Mouse (Mus musculus) heart, embryonic 16.5 days (tissue): Measurements from ENCODE around the gene Zranb3. TPM values are rescaled to one million over a fixed set of nuclear protein-coding genes. Genes with fewer than 3 reads are reported as not detected.

ENCODE experiments used
- ATAC-seq: fragments of 200-750 bp; cut with Nextera tagmentation; replicated peaks from 2 replicates; pipeline ENCODE4 v1.8.0; 2017; ENCODE audit warnings: moderate number of reproducible peaks; ENCODE audit not compliant: insufficient read depth, low FRiP score; ENCODE audit errors: extremely low read depth
- H3K27ac ChIP-seq: fragments of 300-500 bp; sonication (generic); 2 replicates; pipeline ENCODE4 v1.5.1; 2014; ENCODE audit warnings: mild to moderate bottlenecking, low read length, control low read depth, moderate library complexity
- H3K27me3 ChIP-seq: fragments of 300-500 bp; sonication (generic); 2 replicates; pipeline ENCODE4 v1.6.1; 2014; ENCODE audit warnings: low read length, mixed read lengths; ENCODE audit not compliant: control insufficient read depth, insufficient read depth
- H3K36me3 ChIP-seq: fragments of 300-500 bp; sonication (generic); 2 replicates; pipeline ENCODE4 v1.6.1; 2014; ENCODE audit not compliant: control insufficient read depth, insufficient read depth
- H3K4me1 ChIP-seq: fragments of 300-500 bp; sonication (generic); 2 replicates; pipeline ENCODE4 v1.6.1; 2014; ENCODE audit warnings: low read length, mixed read lengths; ENCODE audit not compliant: control insufficient read depth, insufficient read depth
- H3K4me2 ChIP-seq: fragments of 300-500 bp; sonication (generic); 2 replicates; pipeline ENCODE4 v1.6.1; 2014; ENCODE audit warnings: low read depth, mild to moderate bottlenecking, control low read depth, low read length
- H3K4me3 ChIP-seq: fragments of 300-500 bp; sonication (generic); 2 replicates; pipeline ENCODE4 v1.5.1; 2014; ENCODE audit warnings: mild to moderate bottlenecking, control low read depth, low read length
- H3K9ac ChIP-seq: fragments of 300-500 bp; sonication (generic); 2 replicates; pipeline ENCODE4 v1.6.1; 2014; ENCODE audit warnings: low read length, control low read depth
- H3K9me3 ChIP-seq: fragments of 300-500 bp; sonication (generic); replicated peaks from 2 replicates; pipeline ENCODE4 v1.6.1; 2016; ENCODE audit warnings: low read length; ENCODE audit not compliant: control insufficient read depth
- WGBS: fragments of 180-500 bp; shearing (Covaris S2); extraction: QIAGEN DNeasy Blood & Tissue Kit; methylation state at CpG from one replicate; pipeline ENCODE4 v1.1.7; 2014; 5-methylcytosine and 5-hydroxymethylcytosine counted together
- polyA plus RNA-seq: library from polyadenylated mRNA; unstranded; fragments of >200 nt; fragmentation: Nextera tagmentation; extraction: Ambion mirVana; gene quantifications from 2 replicates; pipeline ENCODE4 v1.2.1, GENCODE M21; 2015

The Zranb3 gene
- polyA plus RNA-seq, 1 experiment from 2014 or later = 7.1 TPM

DNA sequence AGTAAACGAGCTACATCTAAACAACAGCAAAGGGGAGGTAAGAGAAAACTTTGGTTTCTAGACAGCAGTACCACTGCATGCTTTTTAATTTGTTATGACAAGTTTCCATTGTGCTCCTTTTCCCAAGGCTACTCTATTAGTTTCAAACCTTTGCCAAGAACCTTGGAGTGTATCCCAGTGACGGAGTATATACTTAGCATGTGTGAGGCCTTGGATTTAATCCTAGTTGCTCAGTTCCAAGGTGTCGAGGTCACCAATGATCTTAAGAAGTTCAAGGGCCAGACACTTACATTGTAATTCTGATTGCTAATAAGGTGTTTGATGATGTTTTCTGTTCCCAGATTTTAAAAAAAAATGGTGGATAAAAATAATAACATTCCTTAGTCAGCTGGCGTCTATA, 189.7 kb downstream of the Zranb3 start:
- no peak for ATAC-seq
- Histone ChIP-seq H3K4me3 (no peak overlapping the region), H3K4me2 (no peak overlapping the region), H3K27ac (no peak overlapping the region), H3K4me1 (no peaks in the 10 kb centered on the region), H3K9ac (no peak overlapping the region), H3K27me3 (no peaks in the 10 kb centered on the region), H3K36me3 (peaks cover 11% of the 10 kb centered on the region), H3K9me3 (no peaks in the 10 kb centered on the region)
- WGBS = 70% methylated on average over 4 of the region's 4 CpGs

DNA sequence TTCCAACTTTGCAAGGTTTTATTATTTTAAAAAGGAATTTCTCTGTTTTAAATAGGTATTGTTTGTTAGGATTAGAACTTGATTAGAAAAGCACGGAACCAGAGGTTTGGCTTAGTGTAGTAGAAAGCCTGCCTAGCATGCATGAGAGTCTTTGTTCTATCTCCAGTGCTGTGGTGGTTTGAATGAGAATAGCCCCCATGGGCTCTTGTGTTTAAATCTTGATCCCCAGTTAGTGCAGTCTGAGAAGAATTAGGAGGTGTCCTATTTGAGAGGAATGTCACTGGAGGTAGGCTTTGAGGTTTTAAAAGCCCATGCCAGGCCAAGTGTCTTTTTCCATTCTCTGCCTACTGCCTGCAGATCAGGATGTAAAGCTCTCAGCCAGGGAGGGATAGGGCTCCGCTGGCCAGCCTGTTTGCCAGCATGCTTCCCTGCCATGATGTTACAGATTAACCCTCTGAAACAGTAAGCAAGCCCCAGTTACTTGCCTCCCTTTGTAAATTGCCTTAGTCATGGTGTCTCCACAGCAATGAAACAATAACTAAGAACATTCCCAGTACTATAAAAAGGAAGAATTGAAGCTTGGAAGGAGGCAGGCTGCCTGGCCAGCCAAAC, 198.0 kb downstream of the Zranb3 start:
- 79% methylated on average over 2 of the region's 2 CpGs for WGBS

More for the DNA sequence above, 198.0 kb downstream of the Zranb3 start:
- Histone ChIP-seq H3K36me3 (peaks cover 16% of the 10 kb centered on the region), H3K4me3 (no peak overlapping the region), H3K4me2 (no peak overlapping the region), H3K27ac (no peak overlapping the region), H3K9me3 (no peaks in the 10 kb centered on the region), H3K27me3 (no peaks in the 10 kb centered on the region), H3K4me1 (no peaks in the 10 kb centered on the region), H3K9ac (no peak overlapping the region)
- ATAC-seq = no peak

Other genes with a start within 250 kb of the Zranb3 start
- 0.16 and 0.21 TPM in 2 replicates for gene Map3k19, start 248.0 kb downstream of the Zranb3 start, polyA plus RNA-seq
- 25.7 and 28.5 TPM in 2 replicates for gene Rab3gap1, start 234.3 kb downstream of the Zranb3 start, polyA plus RNA-seq
- gene R3hdm1, start 254 bp upstream of the Zranb3 start, polyA plus RNA-seq = 47.0 and 47.8 TPM in 2 replicates
- gene Ubxn4, start 140.9 kb upstream of the Zranb3 start, polyA plus RNA-seq = 46.7 and 53.8 TPM in 2 replicates
- gene Lct, start 225.3 kb upstream of the Zranb3 start, polyA plus RNA-seq = 0.09 TPM in 1 of 2 replicates, not detected in the other